Mouse (Mus musculus) brain, adult 2 months (tissue): ENCODE measurements around the gene Sept9.

Experiments
- DNase-seq: peaks from one replicate; pipeline ENCODE4 v3.0.0; 2011; ENCODE audit warnings: low read depth, low spot score

Sept9 gene

GRCm38 (mm10) chr11:117403781-117404180 is 204.3 kb downstream of the Sept9 start:
- DNase-seq: no peak

GRCm38 (mm10) chr11:117406711-117407110 is 207.2 kb downstream of the Sept9 start:
- no peak for DNase-seq

GRCm38 (mm10) chr11:117407196-117407595 is 207.7 kb downstream of the Sept9 start:
- no peak for DNase-seq

- peak; percentile 91 for DNase-seq
These were observed 208.4 kb downstream of the Sept9 start for GRCm38 (mm10) chr11:117407651-117408441.

- DNase-seq: no peak
These were observed 209.1 kb downstream of the Sept9 start for GRCm38 (mm10) chr11:117408442-117409031.

- DNase-seq: peak; percentile 65
These were observed 209.9 kb downstream of the Sept9 start for GRCm38 (mm10) chr11:117409331-117409730.

- peak; percentile 88 for DNase-seq
These were observed 210.6 kb downstream of the Sept9 start for GRCm38 (mm10) chr11:117410059-117410458.

- no peak for DNase-seq
These were observed 212.2 kb downstream of the Sept9 start for GRCm38 (mm10) chr11:117411663-117412062.
